Mouse (Mus musculus): ENCODE data around the gene Galnt7.

- no peak for TF ChIP-seq CTCF (IDR thresholded peaks at IDR 0.05; ENCODE audit: borderline replicate concordance, extremely low read depth, insufficient read depth, insufficient read length)
- no peak for TF ChIP-seq POLR2A (IDR thresholded peaks at IDR 0.05; ENCODE audit: borderline replicate concordance, extremely low read depth, insufficient read depth, insufficient read length, poor library complexity, severe bottlenecking)
Observed at GRCm38 (mm10) chr8:57536167-57536566, 116.7 kb downstream of the Galnt7 start.

Data from brain, embryonic 14.5 days (tissue).